Mouse (Mus musculus): ENCODE measurements around the gene Ppie.
"Not testable (repeated sequence)": the region's sequence is repeated elsewhere in the genome, so short reads cannot be mapped to it uniquely, and the experiment has no call there.

Ppie gene

DNA sequence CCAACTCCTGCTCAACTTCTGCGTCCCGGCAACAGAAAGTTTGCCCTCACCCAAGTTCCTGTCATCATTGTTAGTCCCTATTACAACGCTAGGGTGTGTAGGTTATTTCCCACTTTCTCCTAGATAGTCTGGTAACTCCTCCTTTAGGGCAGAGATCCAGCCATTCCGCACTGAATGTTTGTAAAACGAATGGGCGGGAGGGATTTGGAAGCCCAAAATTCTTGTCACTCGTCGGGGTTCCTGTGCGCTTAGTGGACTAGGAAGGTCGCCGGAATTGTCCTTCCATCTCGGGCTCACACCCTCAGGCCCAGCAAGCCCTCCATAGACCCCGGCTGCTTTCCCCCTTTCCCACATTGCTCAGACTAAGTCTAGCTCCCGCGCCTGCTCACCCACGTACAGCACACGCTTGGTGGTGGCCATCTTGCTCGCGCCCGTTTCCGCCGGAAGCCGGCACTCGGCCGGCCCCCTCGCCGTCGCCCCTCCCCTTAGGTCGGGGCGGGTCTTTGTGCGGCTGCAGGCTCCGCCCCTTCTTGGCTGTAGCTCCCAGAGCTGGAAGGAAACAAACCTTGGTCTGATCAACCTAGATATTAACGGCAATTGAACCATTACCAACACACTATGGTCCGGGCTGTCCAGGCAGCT, at the start of gene Ppie:
TSS of gene Ppie (minus strand) at position 439 of the 642 bp plus-strand sequence.
- DNase-seq (ENCODE audit: low read depth, low spot score): peak; percentile 92

DNA sequence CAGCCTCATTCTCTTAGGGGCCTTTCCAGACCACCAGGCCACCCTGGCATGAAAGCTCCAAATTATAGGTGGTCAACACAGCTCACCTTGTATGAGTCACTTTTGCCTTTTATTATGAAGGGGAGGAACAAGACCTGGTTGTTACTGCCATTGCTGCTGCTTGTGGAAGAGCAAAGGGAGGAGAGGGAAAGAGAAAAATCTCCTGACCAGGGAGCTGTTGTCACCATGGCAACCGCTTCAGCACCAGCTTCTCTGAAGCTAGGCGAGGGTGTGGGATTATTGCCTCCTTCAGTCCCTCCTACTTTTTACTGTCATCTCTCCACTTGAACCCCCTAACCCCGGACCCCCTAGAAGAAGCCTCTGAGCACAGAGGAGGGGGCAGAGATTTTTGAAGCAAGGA, 45.1 kb upstream of the Ppie start:
- no peak for DNase-seq (ENCODE audit: low read depth, low spot score)

DNA sequence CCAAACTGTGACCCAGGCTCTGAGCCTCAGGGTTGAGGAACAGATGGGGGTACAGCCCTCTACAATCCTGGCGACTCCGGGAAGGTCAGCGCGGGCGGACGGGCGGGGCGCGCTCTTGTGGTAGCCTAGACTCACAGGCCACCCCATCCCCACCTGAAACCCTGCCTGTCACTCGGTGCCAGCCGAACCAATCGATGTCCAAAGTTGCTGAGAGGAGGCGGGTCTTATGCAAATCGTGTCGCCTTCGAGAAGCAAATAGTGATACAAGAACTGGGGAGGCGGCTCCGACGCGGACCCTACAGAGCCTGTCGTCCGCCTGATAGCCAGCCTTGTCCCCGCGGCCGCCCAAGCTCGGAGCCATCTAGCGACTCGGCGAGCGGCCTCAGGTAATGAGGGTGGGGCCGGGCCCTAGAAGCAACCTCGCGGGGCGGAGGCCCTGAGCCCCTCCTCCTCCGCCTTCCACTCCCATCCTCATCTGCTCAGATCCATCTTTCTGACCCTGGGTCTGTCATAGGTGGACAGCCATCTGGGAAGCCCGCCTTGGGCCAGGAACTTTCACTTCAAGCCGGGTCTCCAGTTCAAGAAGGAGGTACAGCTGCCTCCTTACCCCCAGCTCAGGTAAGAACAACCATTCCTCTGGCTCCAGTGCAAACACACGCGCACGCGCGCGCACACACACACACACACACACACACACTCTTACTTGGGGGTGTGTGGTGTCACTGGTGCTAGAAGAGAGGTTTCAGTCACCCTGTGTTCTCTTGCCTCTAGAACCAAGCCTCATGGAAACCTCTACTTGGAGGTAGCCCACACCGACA, 43.7 kb upstream of the Ppie start:
- peak; percentile 63 for DNase-seq (ENCODE audit: low read depth, low spot score)

DNA sequence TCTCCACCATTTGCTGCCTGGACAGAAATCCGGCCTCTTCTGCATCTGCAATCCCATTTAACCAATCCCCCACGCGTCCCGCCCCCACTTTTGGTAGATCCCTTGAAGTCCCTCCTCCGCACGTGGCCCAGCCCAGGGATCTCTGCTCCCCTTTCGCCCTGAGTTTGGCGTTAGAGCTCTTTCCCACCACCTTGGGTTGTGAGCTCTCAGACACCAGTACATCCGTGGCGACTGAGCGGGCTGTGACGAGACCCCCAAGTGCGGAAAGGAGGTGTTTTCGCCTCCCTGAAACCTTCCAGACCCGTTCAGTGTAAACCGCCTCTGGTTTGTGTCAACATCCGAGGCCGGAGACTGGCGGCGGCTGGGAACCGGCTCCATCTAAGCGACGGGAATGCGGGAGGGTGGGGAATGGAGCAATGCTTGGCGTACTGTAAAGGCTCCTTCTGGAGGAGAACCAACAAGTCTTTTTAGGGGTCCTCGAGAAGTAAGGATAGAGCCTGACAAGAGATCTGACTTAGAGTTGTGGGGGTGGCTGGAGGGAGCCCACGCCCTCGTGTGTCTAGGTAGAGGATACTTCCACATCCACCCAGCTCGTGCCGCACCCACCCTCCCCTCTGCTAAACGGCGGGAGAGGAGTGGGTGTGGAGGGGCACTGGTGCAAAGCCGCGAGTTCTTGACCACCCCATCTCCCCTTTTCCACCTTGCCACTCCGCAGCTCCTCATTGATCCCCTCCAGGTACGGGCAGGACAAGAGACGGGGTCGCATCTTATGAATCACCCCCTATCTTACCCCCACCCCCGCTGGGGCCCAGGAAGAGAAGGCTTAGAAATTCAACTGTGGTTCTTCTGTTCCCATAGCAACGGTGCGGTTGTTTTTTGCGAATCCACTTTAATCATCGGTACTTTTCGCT, 42.8 kb upstream of the Ppie start, which contains the start of gene Hpcal4:
TSS of gene Hpcal4 (plus strand) at position 900 of the 911 bp plus-strand sequence.
- DNase-seq (ENCODE audit: low read depth, low spot score): no peak

DNA sequence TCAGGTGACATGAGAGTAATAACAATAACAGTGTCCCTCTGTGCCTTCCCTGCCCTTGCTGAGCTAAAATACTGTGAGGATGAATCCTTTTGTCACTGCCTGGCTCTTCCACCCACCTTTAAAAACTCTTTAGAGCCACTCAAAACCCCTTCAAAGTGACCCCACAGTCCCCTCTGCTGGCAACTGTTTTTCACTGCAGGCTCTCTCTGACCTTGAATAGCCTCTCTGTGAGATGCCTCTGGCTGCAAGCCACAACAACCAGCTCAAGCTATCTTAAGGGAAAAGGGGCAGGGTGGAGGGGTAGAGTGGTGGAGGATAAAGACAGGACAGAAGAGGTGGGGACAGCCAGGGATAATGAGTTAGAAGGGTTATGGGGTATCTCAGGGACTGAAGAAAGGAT, 32.1 kb upstream of the Ppie start:
- DNase-seq (ENCODE audit: low read depth, low spot score): peak; percentile 12

DNA sequence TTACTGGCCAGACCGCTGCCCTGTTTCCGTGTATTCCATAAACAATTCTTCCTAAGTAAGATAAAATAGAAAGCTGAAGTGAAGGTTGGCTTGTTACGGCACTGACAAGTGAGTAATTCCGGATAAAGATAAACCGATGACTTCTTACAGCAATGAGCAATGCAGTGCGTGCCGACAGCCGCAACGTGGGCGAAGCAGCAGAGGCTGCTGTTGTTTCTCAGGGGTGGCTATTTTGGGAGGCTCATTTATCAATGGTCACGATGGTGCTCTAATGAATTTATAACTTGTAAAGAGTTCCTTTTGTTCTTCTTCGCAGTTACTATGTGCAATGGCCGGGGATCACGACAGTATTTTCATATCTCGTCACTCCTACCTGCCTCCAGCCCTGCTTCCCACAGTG, 24.4 kb upstream of the Ppie start:
- DNase-seq (ENCODE audit: low read depth, low spot score): no peak

DNA sequence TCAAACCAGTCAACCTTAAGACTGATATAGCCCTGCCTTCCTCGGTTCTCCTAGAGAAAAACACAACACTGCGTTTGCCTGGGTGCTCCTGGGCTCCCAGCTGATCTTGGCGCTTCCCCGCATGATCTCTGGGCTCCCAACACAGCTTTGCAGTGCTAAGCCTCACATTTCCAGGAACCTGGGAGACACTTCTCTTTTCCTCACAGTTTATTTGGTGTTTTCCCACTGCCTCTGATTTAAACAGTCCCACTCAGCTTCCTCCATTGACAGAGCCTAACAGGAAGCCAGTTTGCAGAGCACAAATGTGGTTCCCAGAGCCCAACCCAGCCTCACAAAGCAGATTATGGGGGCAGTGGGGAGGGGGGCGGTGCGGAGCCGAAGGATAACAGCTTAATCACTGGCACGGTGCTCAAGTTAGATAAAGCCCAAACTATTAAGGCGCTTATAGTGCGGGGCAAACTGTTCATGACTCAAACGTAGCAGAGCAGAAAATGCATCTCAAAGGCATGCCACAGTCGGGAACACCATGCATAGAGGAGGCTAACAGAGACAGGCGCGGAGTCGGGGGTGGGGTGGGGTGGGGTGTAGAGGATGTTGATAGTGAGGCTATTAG, 22.7 kb upstream of the Ppie start:
- no peak for DNase-seq (ENCODE audit: low read depth, low spot score)

DNA sequence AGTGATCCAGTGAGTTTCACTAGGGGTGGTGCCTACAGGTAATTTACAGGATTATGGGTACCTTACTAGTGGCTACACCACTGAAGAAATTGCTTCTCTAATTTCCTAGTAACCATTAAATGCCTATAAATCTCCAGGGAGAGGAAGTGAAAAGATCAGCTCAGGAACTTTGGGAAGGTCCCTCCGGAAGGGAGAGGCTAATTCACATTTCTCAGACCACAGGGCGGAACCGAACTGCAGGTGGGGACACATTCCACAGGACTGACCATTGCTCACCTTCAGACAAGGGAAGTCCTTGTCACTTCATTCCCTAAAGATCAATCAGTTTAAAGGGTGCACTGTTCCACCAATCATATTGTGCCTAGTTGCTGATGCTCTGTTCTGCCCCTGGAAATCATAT, 21.5 kb upstream of the Ppie start:
- DNase-seq (ENCODE audit: low read depth, low spot score): not testable (repeated sequence)

DNA sequence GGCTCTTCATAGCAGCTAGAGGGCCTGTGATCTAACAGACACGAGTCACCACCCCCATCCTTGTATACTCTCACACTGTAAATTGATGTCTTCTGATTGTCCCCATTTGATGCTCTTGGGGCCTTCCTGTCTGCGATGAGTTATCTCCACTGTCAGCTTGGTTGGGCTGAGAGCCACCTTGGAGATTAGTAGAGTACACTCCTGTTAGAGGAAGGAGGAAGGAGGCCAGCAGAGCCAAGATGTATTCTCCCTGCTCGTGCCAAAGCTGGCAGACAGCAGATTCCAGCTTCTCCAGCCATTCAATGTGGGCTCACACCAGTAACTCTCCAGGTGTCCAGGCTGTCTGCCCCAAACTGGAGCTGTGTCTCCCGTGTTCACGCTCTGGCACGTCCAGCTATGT, 20.8 kb upstream of the Ppie start:
- DNase-seq (ENCODE audit: low read depth, low spot score): no peak

DNA sequence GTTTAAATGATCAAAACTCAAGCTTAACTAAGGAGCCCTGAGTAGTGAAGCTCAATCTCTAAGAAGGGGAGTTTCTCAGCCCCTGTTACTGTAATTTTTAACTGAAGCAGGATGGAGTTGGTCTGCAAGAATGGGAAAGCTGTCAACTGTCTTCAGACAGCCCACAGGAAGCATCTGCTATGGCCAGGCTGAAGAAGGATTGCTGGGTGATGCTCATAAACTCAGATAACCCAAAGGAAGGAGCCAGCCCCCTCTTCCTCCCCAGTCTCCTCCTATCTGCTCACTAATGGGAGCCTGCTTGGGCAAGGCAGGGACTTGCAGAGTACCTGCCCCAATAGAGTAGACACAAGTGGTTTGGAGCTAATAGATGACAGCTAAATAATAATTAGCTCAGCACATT, 16.1 kb upstream of the Ppie start:
- no peak for DNase-seq (ENCODE audit: low read depth, low spot score)

DNA sequence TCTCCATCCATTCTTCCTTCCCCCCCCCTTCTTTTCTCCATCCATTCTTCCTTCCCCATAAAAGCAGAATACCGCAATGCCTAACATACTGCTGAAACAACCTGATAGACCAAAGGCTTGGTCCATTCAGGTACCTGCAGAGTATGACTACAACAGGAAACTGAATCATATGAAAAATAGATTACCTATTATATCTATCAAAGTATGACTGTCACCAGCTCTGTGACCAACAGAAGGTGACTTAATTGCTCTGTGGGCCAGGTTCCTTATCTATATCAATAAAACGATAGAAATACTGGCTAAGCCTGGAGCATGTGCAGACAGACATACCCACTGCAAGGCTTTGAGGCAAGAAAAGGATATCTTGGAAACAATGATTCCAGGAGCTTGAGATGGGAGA, 15.7 kb upstream of the Ppie start:
- no peak for DNase-seq (ENCODE audit: low read depth, low spot score)

DNA sequence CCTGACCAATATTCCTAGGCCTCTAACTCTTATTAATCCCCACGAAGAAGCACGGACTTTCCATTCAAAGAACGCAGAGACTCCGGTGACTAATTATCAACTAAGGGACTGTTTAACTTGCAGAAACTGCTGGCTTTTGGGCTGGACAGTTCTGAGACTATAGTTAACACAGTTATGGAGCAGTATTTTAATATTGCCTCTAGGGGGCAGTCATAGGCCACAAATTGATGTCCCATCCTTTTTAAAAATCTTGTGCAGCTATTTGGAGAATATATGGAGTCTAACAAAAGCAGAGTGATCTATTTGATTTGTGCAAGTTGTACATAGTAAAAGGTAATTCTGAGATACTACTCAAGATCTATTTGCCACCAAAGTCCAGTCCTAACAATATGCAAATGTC, 15.3 kb upstream of the Ppie start:
- DNase-seq (ENCODE audit: low read depth, low spot score): peak; percentile 55

DNA sequence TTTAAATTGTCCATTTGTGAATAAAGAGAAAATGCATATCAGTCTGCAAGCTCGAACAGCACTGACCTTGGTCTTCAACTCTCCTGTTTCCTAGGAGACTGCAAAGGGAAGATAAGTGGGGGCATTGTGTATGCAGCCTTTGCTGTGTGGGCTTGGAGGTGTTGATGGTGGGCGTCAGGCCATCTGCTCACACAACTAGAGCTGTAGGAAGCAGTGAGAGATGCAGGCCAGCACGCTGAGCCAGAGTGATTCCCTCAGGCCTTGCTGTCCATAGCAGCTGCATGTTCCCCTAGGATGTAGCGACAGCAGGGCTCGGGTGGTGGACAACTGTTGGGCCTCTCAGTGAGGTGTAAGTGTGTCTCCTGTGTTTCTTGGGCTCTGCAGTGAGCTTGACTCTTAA, 13.2 kb upstream of the Ppie start:
- DNase-seq (ENCODE audit: low read depth, low spot score): no peak

DNA sequence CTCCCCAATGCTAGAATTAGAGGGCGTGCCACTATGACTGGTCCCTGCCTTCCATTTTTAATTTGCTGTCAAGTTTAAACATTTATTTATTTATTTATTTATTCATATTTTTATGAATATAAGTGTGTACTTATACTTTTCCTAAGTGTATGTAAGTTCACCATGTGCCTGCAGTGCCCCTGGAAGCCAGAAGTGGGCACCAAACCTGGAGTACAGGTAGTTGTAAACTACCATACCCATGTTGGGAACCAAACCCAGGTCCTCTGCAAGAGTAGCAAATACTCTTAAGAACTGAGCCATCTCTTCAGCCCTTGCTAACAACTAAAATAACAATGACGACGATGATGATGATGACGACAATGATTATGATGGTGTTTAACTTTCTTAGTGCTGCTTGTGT, 12.3 kb upstream of the Ppie start:
- no peak for DNase-seq (ENCODE audit: low read depth, low spot score)

DNA sequence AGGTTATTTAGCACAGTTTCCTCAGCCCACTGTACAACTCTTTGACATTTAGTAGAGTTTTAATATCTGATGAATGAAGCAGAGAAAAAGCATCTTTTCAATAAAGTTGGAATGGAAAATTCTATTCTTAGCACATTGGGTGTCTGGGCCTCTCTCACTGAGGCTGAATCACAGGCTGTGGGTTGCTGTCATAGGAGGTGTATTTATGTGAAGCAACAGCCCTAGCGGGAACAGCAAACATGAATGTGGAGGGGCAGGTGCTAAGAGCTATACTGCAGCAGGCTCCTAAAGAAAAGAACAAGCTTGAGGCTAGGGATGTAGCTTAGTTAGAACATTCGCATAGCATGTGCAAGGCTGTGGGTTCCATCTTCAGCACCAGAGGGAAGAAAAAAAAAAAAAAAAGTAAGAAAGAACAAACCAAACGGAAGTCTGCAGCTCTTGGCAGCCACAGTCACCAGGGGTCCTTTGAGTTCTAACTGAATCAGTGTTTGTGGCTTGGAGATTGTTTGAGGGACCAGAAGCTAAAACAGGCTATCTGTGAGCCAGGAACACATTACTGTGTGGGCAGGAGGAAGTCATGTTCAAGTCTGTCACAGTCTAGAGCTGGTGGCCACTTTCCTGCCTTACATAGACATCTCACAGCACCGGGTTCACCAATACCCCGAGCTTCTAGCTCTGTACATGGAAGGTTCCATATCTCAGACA, 7.8 kb upstream of the Ppie start:
- DNase-seq (ENCODE audit: low read depth, low spot score): no peak

DNA sequence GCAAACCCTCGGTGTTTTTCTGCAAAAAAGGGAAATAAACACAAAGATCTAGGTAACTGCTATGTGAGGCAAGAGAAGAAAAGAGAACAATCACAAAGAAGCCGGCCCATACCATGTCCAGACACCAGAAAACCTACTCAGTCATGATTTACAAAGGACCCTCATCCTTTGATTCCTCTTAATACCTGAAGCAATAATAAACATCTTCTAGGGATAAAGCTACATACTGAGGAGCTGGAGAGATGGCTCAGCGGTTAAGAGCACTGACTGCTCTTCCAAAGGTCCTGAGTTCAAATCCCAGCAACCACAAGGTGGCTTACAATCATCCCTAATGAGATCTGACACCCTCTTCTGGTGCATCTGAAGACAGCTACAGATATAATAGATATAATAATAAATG, 2.2 kb downstream of the Ppie start:
- no peak for DNase-seq (ENCODE audit: low read depth, low spot score)

DNA sequence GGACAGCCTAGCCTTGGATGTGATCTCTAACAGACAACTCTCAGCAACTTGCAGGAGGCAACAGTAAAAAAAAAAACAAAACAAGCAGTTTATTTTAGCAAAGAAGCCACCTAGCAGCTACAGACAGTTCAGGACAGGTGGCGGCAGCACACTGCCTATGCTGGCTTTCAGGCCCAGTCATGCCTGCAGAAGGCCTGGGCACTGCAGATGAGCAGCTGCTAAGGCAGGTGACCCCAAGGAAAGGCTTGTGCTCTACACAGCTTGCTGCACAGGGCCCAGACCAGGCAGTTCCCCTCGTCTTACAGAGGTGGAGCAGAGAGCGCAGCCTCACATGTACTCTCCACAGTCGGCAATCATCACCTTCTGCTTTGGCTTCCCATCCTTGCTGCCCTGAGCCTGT, 12.7 kb downstream of the Ppie start:
- no peak for DNase-seq (ENCODE audit: low read depth, low spot score)

DNA sequence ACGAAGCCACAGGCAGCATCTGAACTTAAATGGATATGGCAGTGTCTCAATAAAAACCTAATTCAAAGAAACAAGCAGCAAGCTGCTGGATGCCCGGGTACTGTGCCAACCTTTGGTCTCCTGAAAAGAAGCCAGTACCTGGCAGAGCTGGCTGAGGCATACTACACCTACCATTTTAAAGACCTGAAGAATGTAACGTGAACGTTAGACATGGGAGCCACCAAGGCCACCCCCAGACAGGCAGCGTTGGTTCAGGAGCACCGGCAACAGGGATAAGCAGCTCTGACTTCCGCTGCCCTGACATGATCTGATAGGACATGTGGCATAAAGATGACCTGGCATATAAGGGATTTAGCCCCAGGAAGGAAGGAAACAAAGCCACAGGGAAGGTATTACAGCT, 13.1 kb downstream of the Ppie start:
- DNase-seq (ENCODE audit: low read depth, low spot score): no peak

DNA sequence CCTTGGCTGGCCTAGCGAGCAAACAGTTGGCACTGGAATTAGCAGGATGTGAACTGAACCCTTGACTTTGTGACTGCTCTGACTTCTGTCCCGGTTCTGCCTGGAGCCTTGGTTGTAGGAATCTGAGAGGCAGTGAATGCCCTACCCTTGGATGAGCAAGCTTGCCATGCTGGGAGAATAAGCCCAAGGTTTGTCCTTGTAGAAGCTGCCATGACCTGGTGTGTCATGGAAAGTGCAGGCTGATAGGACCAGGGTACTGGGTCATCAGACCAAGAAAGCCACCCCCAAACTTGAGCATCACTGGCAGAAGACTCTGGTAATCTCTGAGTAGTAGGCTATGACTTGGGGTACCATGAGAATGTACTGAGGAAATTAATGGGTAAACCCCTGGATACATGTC, 18.5 kb downstream of the Ppie start:
- no peak for DNase-seq (ENCODE audit: low read depth, low spot score)

DNA sequence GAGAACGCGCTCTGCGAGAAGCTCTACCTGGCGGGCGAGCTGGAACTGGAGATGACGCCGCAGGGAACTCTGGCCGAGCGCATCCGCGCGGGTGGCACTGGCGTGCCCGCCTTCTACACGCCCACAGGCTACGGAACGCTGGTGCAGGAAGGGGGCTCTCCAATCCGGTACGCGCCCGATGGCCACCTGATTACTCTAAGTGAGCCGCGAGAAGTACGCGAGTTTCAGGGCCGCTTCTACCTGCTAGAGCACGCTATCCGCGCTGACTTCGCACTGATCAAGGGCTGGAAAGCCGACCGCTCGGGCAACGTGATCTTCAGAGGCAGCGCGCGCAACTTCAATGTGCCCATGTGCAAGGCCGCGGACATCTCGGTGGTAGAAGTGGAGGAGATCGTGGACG, 23.1 kb downstream of the Ppie start:
- not testable (repeated sequence) for DNase-seq (ENCODE audit: low read depth, low spot score)

DNA sequence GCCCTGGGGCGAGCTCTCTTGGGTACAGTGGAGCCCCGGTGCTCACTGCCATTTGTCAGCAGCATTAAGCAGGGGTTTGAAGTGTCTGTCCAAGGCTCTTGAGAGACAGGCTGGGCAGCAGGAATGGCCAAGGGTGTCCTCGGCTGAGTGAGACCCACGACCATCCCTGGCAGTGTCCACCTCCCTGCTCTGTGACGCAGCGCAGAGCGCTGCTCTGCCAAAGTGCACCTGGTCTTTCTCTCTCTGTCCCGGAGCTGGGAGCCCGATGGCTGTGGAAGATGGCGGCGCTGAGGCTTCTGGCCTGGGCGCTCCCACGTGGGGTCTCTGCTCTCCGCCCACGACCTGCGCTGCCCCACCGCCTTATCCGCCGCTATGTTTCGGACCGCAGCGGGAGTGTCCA, 23.7 kb downstream of the Ppie start, which contains the start of gene Oxct2b:
TSS of gene Oxct2b (plus strand) at position 256 of the 400 bp plus-strand sequence.
- DNase-seq (ENCODE audit: low read depth, low spot score): no peak
